Mouse (Mus musculus) forebrain, postnatal 0 days (tissue): ENCODE results near the gene Chm. TPM values are rescaled to one million over a fixed set of nuclear protein-coding genes. Genes with fewer than 3 reads are reported as not detected.

Experiments used
- ATAC-seq: fragments of 200-750 bp; cut with Nextera tagmentation; 2 replicates; pipeline ENCODE4 v1.8.0; 2017; ENCODE audit warnings: mild to moderate bottlenecking, moderate library complexity
- DNase-seq: peaks from one replicate; pipeline ENCODE4 v3.0.0-alpha.2; 2015
- H3K27ac ChIP-seq: fragments of 300-500 bp; sonication (generic); 2 replicates; pipeline ENCODE4 v1.5.1; 2014; ENCODE audit warnings: low read depth, mild to moderate bottlenecking, antibody characterized with exemption, low read length, moderate library complexity, mixed read lengths
- H3K27me3 ChIP-seq: fragments of 300-500 bp; sonication (generic); 2 replicates; pipeline ENCODE4 v1.6.1; 2014; ENCODE audit warnings: mild to moderate bottlenecking, low read length, mixed read lengths; ENCODE audit not compliant: insufficient read depth
- H3K36me3 ChIP-seq: fragments of 300-500 bp; sonication (generic); 2 replicates; pipeline ENCODE4 v1.6.1; 2014; ENCODE audit warnings: mild to moderate bottlenecking, moderate library complexity; ENCODE audit not compliant: insufficient read depth
- H3K4me1 ChIP-seq: fragments of 300-500 bp; sonication (generic); 2 replicates; pipeline ENCODE4 v1.6.1; 2014; ENCODE audit warnings: antibody characterized with exemption; ENCODE audit not compliant: insufficient read depth
- H3K4me2 ChIP-seq: fragments of 300-500 bp; sonication (generic); 2 replicates; pipeline ENCODE4 v1.6.1; 2014; ENCODE audit warnings: low read depth, mild to moderate bottlenecking, moderate library complexity
- H3K4me3 ChIP-seq: fragments of 300-500 bp; sonication (generic); 2 replicates; pipeline ENCODE4 v1.5.1; 2014; ENCODE audit warnings: low read depth, low read length, mixed read lengths
- H3K9ac ChIP-seq: fragments of 300-500 bp; sonication (generic); 2 replicates; pipeline ENCODE4 v1.6.1; 2014; ENCODE audit warnings: mild to moderate bottlenecking
- H3K9me3 ChIP-seq: fragments of 300-500 bp; sonication (generic); 2 replicates; pipeline ENCODE4 v1.6.1; 2016; ENCODE audit warnings: low read length
- CTCF ChIP-seq: sonication (generic); IDR thresholded peaks from 2 replicates; pipeline ENCODE4 v1.5.1; 2016; ENCODE audit warnings: antibody characterized with exemption, control low read depth, low read depth
- WGBS: fragments of 180-500 bp; shearing (Covaris S2); extraction: QIAGEN DNeasy Blood & Tissue Kit; methylation state at CpG from one replicate; pipeline ENCODE4 v1.1.7; 2014; 5-methylcytosine and 5-hydroxymethylcytosine counted together
- microRNA counts: library from miRNA; unstranded; fragments of <30 nt; microRNA quantifications from one replicate; lab custom pipeline; 2015
- microRNA-seq, 2 experiments: library from miRNA; unstranded; fragments of <30 nt; microRNA quantifications; one replicate each; pipeline ENCODE4; 2016
- polyA plus RNA-seq: library from polyadenylated mRNA; unstranded; fragments of >200 nt; fragmentation: Nextera tagmentation; extraction: Ambion mirVana; gene quantifications from 2 replicates; pipeline ENCODE4 v1.2.1, GENCODE M21; 2015
- total RNA-seq: library from RNA; depleted of rRNA; stranded (reverse); fragments of >200 nt; gene quantifications from 2 replicates; pipeline ENCODE4 v1.2.3, GENCODE M21; 2014; rRNA removed

Chm gene
- total and polyA plus RNA-seq, 2 experiments from 2014 or later = 12.3 to 43.1 TPM

DNA sequence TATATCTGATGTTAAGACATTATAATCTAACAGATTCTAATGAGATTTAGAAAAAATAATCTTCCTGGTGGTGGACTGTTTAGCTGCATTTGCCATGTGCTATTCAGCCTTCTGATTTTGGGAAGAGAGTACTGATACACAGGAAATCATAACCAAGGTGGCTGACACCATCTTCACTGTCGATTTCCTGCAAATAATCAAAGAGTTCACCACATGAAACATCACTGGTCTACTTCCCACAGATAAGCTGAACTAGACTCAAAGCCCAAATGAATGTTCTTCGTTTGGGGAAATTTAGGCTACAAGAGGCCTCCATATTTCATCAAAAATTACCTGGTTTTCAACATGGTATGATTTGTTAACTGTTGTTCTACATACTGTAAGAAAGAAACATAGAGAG is 101.1 kb downstream of the Chm start:
- H3K4me2 ChIP-seq = no peak overlapping the region
- H3K9ac ChIP-seq = no peak overlapping the region
- H3K9me3 ChIP-seq = no peaks in the 10 kb centered on the region
- no peak for ATAC-seq
- no peaks in the 10 kb centered on the region for H3K36me3 ChIP-seq
- H3K27me3 ChIP-seq = no peaks in the 10 kb centered on the region
- TF ChIP-seq CTCF = no peak
- H3K4me1 ChIP-seq = no peaks in the 10 kb centered on the region
- DNase-seq = no peak
- H3K27ac ChIP-seq = no peak overlapping the region
- H3K4me3 ChIP-seq = no peak overlapping the region
- 74% methylated on average over 2 of the region's 2 CpGs for WGBS

GRCm38 (mm10) chrX:113076053-113076452 is 109.3 kb downstream of the Chm start:
- DNase-seq (no peak), ATAC-seq (no peak)
- Histone ChIP-seq H3K36me3 (no peaks in the 10 kb centered on the region), H3K27ac (no peak overlapping the region), H3K4me2 (no peak overlapping the region), H3K27me3 (no peaks in the 10 kb centered on the region), H3K4me1 (no peaks in the 10 kb centered on the region), H3K9ac (no peak overlapping the region), H3K9me3 (no peaks in the 10 kb centered on the region), H3K4me3 (no peak overlapping the region)
- WGBS = 93% methylated on average over 2 of the region's 2 CpGs
- no peak for TF ChIP-seq CTCF

DNA sequence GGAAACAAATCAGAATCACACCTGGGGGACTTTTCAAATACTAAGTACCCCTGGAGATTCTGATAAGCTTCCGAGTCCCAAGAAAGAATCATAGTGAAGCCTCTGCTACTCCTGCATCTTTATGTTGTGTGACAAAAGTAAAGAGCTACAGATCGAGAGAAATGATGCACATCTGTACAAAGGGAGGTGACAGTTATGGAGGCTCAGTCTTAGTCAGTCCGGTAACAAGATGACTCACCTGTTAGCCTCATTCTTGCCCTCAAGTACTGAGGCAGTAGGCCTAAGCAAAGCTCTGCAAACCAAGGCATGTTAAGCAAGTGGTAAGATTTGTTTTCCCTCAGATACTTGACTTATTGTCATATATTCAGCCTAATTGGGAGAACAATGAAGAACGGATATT is 110.5 kb downstream of the Chm start:
- H3K27me3 ChIP-seq = no peaks in the 10 kb centered on the region
- ATAC-seq (no peak), DNase-seq (no peak)
- no peak overlapping the region for H3K4me3 ChIP-seq
- H3K4me1 ChIP-seq = no peaks in the 10 kb centered on the region
- H3K9me3 ChIP-seq = no peaks in the 10 kb centered on the region
- no peak overlapping the region for H3K4me2 ChIP-seq
- H3K9ac ChIP-seq = no peak overlapping the region
- 89% methylated on average over 4 of the region's 4 CpGs for WGBS
- H3K27ac ChIP-seq = no peak overlapping the region
- no peaks in the 10 kb centered on the region for H3K36me3 ChIP-seq
- no peak for TF ChIP-seq CTCF

DNA sequence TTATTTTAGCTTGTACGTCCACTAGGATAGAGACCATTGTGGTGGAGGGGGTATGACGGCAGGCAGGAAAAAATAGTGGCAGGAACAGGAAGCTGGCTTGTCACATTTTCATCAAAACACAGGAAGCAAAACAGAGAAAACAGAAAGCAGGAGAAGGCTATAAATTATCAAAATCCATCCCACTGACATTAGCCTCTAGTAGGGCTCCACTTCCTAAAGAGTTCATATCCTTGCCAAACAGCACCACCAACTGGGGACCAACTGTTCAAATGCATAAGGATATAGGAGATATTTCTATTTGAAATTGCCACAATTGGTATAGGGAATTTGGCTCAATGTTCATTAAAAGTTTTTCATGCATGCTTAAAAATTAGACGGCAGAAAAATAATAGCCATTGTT is 181.7 kb downstream of the Chm start:
- no peaks in the 10 kb centered on the region for H3K4me1 ChIP-seq
- ATAC-seq = no peak
- no peaks in the 10 kb centered on the region for H3K27me3 ChIP-seq
- H3K27ac ChIP-seq = no peak overlapping the region
- H3K9me3 ChIP-seq = no peaks in the 10 kb centered on the region
- TF ChIP-seq CTCF = no peak
- no peak overlapping the region for H3K4me2 ChIP-seq
- no peaks in the 10 kb centered on the region for H3K36me3 ChIP-seq
- no peak for DNase-seq
- no peak overlapping the region for H3K4me3 ChIP-seq
- H3K9ac ChIP-seq = no peak overlapping the region
- WGBS = 81% methylated on average over 3 of the region's 3 CpGs

DNA sequence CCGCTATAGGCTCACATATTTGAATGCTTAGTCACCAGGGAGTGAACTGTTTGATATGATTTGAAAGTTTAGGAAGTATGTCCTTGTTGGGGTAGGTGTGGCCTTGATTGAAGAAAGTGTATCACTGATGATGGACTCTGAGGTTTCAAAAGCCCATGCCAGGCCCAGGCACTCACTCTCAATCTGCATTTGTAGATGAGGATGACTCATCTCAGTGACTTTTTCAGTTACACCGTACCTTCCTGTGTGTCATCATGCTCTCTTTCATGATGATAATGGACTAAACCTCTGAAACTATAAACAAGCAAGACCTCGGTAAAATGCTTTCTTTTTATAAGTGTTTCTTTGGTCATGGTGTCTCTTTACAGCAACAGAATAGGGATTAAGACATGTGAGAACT is 183.1 kb downstream of the Chm start:
- no peak for TF ChIP-seq CTCF
- WGBS = 69% methylated on average over 3 of the region's 3 CpGs
- Histone ChIP-seq H3K4me1 (no peaks in the 10 kb centered on the region), H3K4me2 (no peak overlapping the region), H3K27ac (no peak overlapping the region), H3K36me3 (no peaks in the 10 kb centered on the region), H3K27me3 (no peaks in the 10 kb centered on the region), H3K9ac (no peak overlapping the region), H3K4me3 (no peak overlapping the region), H3K9me3 (no peaks in the 10 kb centered on the region)
- no peak for DNase-seq
- ATAC-seq = no peak

MicroRNA genes within 50 kb of the gene (microRNA counts, 519-probe panel; counts per million panel counts)
- 4,044 counts per million, percentile 46 among the panel's probes with 10 or more counts for microRNA mmu-miR-361 (lab: Ali Mortazavi, UCI)

Small RNA genes lying within 50 kb of the gene (microRNA-seq; reads per million reads assigned to microRNA genes)
- gene Mir361 = 2,813 to 2,880 reads per million in 2 experiments

Other genes starting within 250 kb of the Chm start
- gene Dach2, start 112.0 kb upstream of the Chm start, total RNA-seq = 9.2 and 12.5 TPM in 2 replicates
- gene Dach2, start 112.0 kb upstream of the Chm start, polyA plus RNA-seq = 3.7 and 6.4 TPM in 2 replicates